Mouse (Mus musculus): ENCODE measurements at regions not wholly inside any gene's neighbourhood (a gene's known extent, or its start where the extent isn't known, plus 50 kb on each side); places are given as distances from the start of the nearest gene placed in this dataset.

DNA sequence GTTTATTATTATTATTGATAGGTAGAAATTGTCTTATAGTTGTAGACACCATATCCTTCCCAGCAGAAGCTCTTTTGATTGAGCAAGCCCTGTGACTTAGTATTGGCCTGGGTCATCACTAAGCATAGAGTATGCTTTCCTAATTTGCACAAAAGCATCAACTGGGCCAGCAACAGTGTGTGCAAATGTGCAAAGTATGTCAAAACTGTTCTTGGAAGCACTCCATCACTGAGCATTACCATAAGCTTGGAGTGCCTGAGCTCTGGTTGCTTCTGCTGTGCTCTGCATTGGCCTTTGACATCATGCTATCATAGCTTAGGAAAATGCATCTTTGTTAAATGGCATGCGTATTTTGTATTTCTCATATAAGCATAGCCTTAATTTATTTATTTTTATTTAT lies 220.7 kb upstream of the Pou3f3 start:
- TF ChIP-seq POLR2A (IDR thresholded peaks at IDR 0.05; ENCODE audit: insufficient read depth, low read length) (no peak), EP300 (IDR thresholded peaks at IDR 0.05; ENCODE audit: insufficient read depth, low read depth, low read length) (no peak), CTCF (IDR thresholded peaks at IDR 0.05; ENCODE audit: low read depth, low read length) (no peak)
- H3K27ac ChIP-seq (ENCODE audit: insufficient read depth, low read length): no peak overlapping the region
- H3K4me1 ChIP-seq (ENCODE audit: control insufficient read depth, insufficient read depth, low read length): no peaks in the 10 kb centered on the region
- H3K36me3 ChIP-seq (ENCODE audit: control insufficient read depth, insufficient read depth, low read length, poor library complexity, severe bottlenecking): no peaks in the 10 kb centered on the region
- no peak overlapping the region for H3K4me3 ChIP-seq (ENCODE audit: low read depth, low read length)
- no peaks in the 10 kb centered on the region; the same call in 1 of the 2 replicates for H3K27me3 ChIP-seq (ENCODE audit: control insufficient read depth, insufficient read depth, low read length, poor library complexity, severe bottlenecking)
- no peaks in the 10 kb centered on the region for H3K9me3 ChIP-seq (replicated peaks; ENCODE audit: control insufficient read depth, insufficient read depth, low read length, poor library complexity, severe bottlenecking)
- H3K9ac ChIP-seq (ENCODE audit: low read depth, poor library complexity, severe bottlenecking): no peak overlapping the region

DNA sequence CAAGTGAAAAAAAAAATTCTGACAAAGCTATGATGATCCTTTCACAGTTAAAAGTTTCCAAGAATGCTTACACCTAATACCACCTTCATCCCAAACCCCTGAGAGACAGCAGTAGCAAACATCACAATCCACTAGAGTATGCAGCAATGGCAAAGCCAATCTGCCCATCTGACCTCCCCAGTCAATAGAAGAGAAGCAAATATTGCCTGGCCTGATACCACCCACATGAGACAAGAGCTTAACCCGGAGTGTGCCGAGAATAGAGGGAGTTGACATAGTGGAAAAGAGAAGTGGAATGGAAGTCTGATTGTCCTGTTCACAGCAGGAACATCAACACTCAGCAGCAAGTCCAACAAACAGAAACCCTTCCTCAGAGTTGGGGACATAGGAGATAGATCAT lies 219.9 kb upstream of the Pou3f3 start:
- H3K4me3 ChIP-seq (ENCODE audit: low read depth, low read length): no peak overlapping the region
- H3K9me3 ChIP-seq (replicated peaks; ENCODE audit: control insufficient read depth, insufficient read depth, low read length, poor library complexity, severe bottlenecking): no peaks in the 10 kb centered on the region
- no peaks in the 10 kb centered on the region for H3K36me3 ChIP-seq (ENCODE audit: control insufficient read depth, insufficient read depth, low read length, poor library complexity, severe bottlenecking)
- TF ChIP-seq POLR2A (IDR thresholded peaks at IDR 0.05; ENCODE audit: insufficient read depth, low read length): no peak
- no peaks in the 10 kb centered on the region for H3K4me1 ChIP-seq (ENCODE audit: control insufficient read depth, insufficient read depth, low read length)
- no peak overlapping the region for H3K27ac ChIP-seq (ENCODE audit: insufficient read depth, low read length)
- no peaks in the 10 kb centered on the region; the same call in 1 of the 2 replicates for H3K27me3 ChIP-seq (ENCODE audit: control insufficient read depth, insufficient read depth, low read length, poor library complexity, severe bottlenecking)
- no peak overlapping the region for H3K9ac ChIP-seq (ENCODE audit: low read depth, poor library complexity, severe bottlenecking)

DNA sequence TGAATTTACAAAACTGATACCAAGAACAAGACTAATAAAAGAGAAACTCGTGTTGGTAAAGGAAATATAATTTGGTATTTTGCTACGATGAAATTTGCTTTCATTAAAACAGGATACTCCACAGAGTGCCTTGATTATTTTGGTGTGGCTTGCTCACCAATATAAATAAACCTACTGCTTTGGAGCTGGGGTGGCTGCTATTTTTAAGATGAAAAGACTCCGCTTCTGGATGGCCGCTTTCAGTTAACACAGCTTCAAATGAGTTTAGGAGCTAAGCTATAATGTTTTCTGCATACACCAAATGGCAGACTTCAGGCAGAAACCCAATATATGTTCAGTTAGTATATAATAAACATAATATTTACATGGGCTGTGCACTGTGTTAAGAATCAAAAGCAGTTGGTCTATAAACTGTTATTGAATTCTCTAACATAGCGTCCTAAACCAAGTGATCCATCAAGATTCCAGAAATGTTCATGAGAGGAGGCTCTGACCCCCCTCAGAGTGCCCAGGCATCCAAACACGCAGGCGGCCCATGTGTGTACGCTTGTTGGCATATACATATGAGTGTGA lies 215.1 kb upstream of the Pou3f3 start:
- Histone ChIP-seq H3K4me3 (ENCODE audit: low read depth, low read length) (no peak overlapping the region), H3K27ac (ENCODE audit: insufficient read depth, low read length) (no peak overlapping the region), H3K9me3 (replicated peaks; ENCODE audit: control insufficient read depth, insufficient read depth, low read length, poor library complexity, severe bottlenecking) (0 out of 2 replicates have a peak, but pooled peaks cover 2% of the 10 kb centered on the region), H3K27me3 (ENCODE audit: control insufficient read depth, insufficient read depth, low read length, poor library complexity, severe bottlenecking) (no peaks in the 10 kb centered on the region; the same call in 1 of the 2 replicates), H3K4me1 (ENCODE audit: control insufficient read depth, insufficient read depth, low read length) (no peaks in the 10 kb centered on the region), H3K9ac (ENCODE audit: low read depth, poor library complexity, severe bottlenecking) (no peak overlapping the region), H3K36me3 (ENCODE audit: control insufficient read depth, insufficient read depth, low read length, poor library complexity, severe bottlenecking) (no peaks in the 10 kb centered on the region)
- TF ChIP-seq EP300 (IDR thresholded peaks at IDR 0.05; ENCODE audit: insufficient read depth, low read depth, low read length) (no peak), POLR2A (IDR thresholded peaks at IDR 0.05; ENCODE audit: insufficient read depth, low read length) (no peak), CTCF (IDR thresholded peaks at IDR 0.05; ENCODE audit: low read depth, low read length) (no peak)

DNA sequence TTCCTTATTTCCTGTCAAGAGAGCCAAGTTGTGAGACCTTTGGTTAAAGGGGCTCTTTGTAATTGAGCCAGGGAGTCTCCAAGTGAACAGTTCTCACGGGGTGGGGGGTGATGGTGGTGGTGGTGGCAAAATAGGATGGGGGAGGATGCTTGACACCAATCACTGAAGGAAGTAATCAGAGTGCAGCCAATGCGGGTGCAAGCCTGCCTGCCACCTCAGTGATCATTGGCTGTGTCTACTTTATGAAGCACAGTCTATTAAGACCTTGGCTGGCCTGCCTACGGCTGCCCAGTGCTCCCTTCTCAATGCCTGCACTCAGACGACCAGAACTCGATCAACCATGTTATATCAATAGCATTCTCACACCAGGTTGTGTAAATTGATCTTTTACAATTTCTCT lies 206.0 kb upstream of the Pou3f3 start:
- H3K4me3 ChIP-seq (ENCODE audit: low read depth, low read length): no peak overlapping the region
- no peaks in the 10 kb centered on the region for H3K4me1 ChIP-seq (ENCODE audit: control insufficient read depth, insufficient read depth, low read length)
- H3K9me3 ChIP-seq (replicated peaks; ENCODE audit: control insufficient read depth, insufficient read depth, low read length, poor library complexity, severe bottlenecking): no peaks in the 10 kb centered on the region
- no peaks in the 10 kb centered on the region for H3K36me3 ChIP-seq (ENCODE audit: control insufficient read depth, insufficient read depth, low read length, poor library complexity, severe bottlenecking)
- no peak overlapping the region for H3K27ac ChIP-seq (ENCODE audit: insufficient read depth, low read length)
- H3K27me3 ChIP-seq (ENCODE audit: control insufficient read depth, insufficient read depth, low read length, poor library complexity, severe bottlenecking): 0 out of 2 replicates have a peak, but pooled peaks cover 2% of the 10 kb centered on the region
- no peak overlapping the region for H3K9ac ChIP-seq (ENCODE audit: low read depth, poor library complexity, severe bottlenecking)
- TF ChIP-seq POLR2A (IDR thresholded peaks at IDR 0.05; ENCODE audit: insufficient read depth, low read length): no peak
- no peak for TF ChIP-seq CTCF (IDR thresholded peaks at IDR 0.05; ENCODE audit: low read depth, low read length)
- no peak for TF ChIP-seq EP300 (IDR thresholded peaks at IDR 0.05; ENCODE audit: insufficient read depth, low read depth, low read length)

DNA sequence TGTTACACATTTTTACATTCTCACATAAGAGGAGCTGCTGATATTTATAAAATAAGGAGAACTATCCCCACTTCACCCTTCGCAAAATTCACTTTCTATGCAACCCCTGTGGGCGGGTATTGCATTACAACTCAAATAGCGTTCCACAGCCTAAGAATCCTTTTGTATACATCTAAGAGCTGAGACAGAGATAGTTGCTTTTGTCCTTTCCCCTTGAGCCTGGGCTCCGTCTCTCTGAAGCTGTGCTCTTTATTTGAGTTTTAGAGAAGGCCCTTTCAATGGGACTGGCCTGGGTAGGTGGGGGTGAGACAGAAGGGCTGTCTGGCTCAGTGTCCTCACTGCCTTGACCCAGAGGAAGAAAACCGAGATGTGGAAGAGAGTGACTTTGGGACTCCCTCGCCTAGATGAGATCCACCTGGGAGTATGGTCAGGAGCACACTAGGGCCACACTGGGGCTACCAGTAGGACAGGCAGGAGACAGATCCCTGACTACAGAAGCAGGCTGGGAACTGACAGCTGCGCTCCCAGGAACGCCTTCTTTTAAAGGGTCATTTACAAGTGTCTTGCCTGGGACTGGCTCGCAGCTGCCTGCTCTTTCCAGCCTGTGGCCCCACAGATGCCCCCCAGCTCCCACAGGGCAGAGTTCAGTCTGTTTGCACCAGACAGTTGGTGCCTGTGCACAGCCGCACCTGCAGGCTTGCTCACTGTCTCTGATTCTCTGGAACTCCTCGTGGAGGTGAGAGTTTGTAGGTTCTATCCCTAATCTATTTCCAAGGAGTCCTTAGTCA lies 204.5 kb upstream of the Pou3f3 start:
- H3K4me3 ChIP-seq (ENCODE audit: low read depth, low read length): peak overlapping the region; percentile 51
- TF ChIP-seq CTCF (IDR thresholded peaks at IDR 0.05; ENCODE audit: low read depth, low read length) (no peak), EP300 (IDR thresholded peaks at IDR 0.05; ENCODE audit: insufficient read depth, low read depth, low read length) (no peak), POLR2A (IDR thresholded peaks at IDR 0.05; ENCODE audit: insufficient read depth, low read length) (no peak)
- H3K9ac ChIP-seq (ENCODE audit: low read depth, poor library complexity, severe bottlenecking): peak overlapping the region; percentile 44; the same call in 1 of the 2 replicates
- H3K27ac ChIP-seq (ENCODE audit: insufficient read depth, low read length): no peak overlapping the region
- H3K9me3 ChIP-seq (replicated peaks; ENCODE audit: control insufficient read depth, insufficient read depth, low read length, poor library complexity, severe bottlenecking): no peaks in the 10 kb centered on the region
- H3K36me3 ChIP-seq (ENCODE audit: control insufficient read depth, insufficient read depth, low read length, poor library complexity, severe bottlenecking): no peaks in the 10 kb centered on the region
- no peaks in the 10 kb centered on the region for H3K4me1 ChIP-seq (ENCODE audit: control insufficient read depth, insufficient read depth, low read length)
- 0 out of 2 replicates have a peak, but pooled peaks cover 2% of the 10 kb centered on the region for H3K27me3 ChIP-seq (ENCODE audit: control insufficient read depth, insufficient read depth, low read length, poor library complexity, severe bottlenecking)

DNA sequence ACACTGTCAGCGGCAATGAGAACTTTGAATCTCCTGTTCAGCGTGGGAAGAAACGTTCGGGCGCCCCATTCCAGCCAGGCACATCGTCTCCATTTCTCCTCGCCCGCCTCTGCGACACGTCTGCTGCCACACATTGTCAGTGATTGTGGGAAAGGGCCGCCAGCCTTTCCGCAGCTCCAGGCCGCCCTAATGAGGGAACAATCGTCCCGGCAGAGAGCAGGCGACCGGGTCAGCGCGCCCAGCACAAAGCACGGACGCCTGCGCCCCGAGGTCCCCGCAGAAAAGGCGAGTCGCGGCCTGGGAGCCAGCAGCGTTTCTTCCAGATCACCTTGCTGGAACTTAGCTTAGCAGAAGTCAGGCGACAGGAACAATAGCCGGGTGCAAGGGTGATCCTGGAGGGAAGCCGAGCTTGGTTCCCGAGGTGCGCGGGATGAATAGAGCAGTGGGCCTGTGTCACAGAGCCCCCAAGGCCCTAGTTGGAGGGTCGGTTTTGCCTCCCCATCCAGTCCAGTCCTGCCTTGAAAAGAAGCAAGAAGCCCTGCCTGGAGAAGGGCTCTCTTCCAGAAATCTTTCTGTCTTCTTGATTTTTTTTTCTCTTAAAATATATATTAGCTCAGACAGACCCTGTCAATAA lies 203.8 kb upstream of the Pou3f3 start:
- Histone ChIP-seq H3K27ac (ENCODE audit: insufficient read depth, low read length) (no peak overlapping the region), H3K9ac (ENCODE audit: low read depth, poor library complexity, severe bottlenecking) (peak overlapping the region; percentile 44; the same call in 1 of the 2 replicates), H3K27me3 (ENCODE audit: control insufficient read depth, insufficient read depth, low read length, poor library complexity, severe bottlenecking) (0 out of 2 replicates have a peak, but pooled peaks cover 2% of the 10 kb centered on the region), H3K4me3 (ENCODE audit: low read depth, low read length) (peak overlapping the region; percentile 51), H3K36me3 (ENCODE audit: control insufficient read depth, insufficient read depth, low read length, poor library complexity, severe bottlenecking) (no peaks in the 10 kb centered on the region), H3K4me1 (ENCODE audit: control insufficient read depth, insufficient read depth, low read length) (no peaks in the 10 kb centered on the region), H3K9me3 (replicated peaks; ENCODE audit: control insufficient read depth, insufficient read depth, low read length, poor library complexity, severe bottlenecking) (no peaks in the 10 kb centered on the region)
- TF ChIP-seq POLR2A (IDR thresholded peaks at IDR 0.05; ENCODE audit: insufficient read depth, low read length): no peak
- no peak for TF ChIP-seq EP300 (IDR thresholded peaks at IDR 0.05; ENCODE audit: insufficient read depth, low read depth, low read length)
- TF ChIP-seq CTCF (IDR thresholded peaks at IDR 0.05; ENCODE audit: low read depth, low read length): no peak

Measured in ES-Bruce4 (cell line).